Mouse (Mus musculus) ovary, postnatal 14 days (tissue): ENCODE results near the gene Plpp7.

Experiments used
- DNase-seq: peaks from one replicate; pipeline ENCODE4 v3.0.0; 2022; ENCODE audit warnings: low spot score

The Plpp7 gene

DNA sequence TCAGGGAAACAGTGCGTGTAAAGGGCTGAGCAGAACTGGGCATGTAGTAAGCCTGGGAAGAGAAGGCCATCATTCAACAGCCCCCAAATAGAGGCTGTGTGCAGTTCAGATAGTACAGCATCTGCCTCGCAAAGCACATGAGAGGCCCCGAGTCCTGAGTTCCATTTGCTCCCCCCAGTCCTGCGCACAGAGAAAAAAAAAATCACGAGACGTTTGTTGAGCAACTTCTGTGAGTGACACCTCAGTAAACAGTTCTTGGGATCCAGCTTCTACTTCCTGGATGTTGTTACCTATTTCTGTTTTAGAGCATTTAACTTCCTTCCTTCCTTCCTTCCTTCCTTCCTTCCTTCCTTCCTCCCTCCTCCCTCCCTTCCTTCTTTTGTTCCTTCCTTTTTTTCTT, 46.3 kb downstream of the Plpp7 start:
- DNase-seq, result no peak

DNA sequence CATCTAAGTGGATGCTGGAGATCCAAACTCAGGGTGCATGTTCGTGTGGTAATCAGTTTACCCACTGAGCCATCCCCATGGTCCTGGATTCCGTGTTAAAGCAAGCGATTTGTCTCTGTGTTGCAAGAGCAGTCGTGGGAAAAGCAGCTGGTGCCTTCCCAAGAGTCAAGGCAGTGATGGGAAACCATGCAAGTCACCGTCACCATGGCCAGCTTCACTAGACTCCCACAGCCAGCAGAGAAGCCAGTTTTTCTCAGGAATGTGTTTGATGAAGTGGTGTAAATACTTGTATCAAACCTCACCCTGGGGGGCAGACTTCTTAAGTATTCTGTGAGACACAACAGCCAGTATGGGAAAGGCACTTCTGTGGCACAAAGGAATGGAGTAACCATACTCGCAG, 47.0 kb downstream of the Plpp7 start:
- no peak for DNase-seq

- no peak for DNase-seq
Observed at GRCm38 (mm10) chr2:32144633-32145032, 49.3 kb downstream of the Plpp7 start.

GRCm38 (mm10) chr2:32146617-32147162, 51.4 kb downstream of the Plpp7 start:
- DNase-seq, result no peak

- DNase-seq, result no peak
Observed at GRCm38 (mm10) chr2:32150135-32150534, 54.8 kb downstream of the Plpp7 start.

- DNase-seq, result no peak
Observed at GRCm38 (mm10) chr2:32150562-32150923, 55.2 kb downstream of the Plpp7 start.

GRCm38 (mm10) chr2:32150924-32151659, 55.8 kb downstream of the Plpp7 start, which contains the start of gene Prrc2b:
Gene Prrc2b, plus strand, starts transcription at chr2:32151082.
- DNase-seq, result peak; percentile 52

GRCm38 (mm10) chr2:32151660-32152366, 56.5 kb downstream of the Plpp7 start:
- no peak for DNase-seq

DNA sequence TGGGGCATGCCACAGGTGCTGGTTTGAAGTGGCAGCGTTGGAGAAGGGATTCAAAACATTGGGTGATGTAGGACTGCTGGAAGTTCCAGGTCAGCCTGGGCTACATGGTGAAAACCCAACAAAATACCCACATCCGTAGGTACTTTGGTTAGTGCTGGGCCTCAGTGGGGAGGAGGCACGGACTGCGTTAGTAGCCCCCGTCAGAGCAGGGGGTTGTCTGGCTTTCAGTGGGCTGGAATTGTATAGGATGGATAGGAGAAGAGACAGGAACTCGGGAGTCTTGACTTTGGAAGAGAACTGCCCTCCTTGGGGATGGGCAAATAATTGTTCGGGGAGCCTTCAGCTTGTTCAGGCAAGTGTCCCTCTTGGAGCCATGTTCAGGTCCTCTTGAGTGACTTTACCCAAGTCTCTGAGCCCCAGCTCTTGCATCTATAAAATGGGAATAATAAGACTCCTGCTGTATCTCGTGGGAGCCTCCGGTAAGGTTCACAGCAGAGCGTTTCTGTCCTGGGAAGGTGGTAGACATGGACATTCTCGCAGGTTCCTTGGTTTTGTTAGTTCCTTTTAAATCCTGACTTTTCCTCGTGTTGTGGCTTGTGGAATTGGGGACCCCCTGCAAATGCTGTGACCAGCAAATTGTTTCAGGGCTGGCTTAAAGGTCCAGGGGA, 57.2 kb downstream of the Plpp7 start:
- no peak for DNase-seq

GRCm38 (mm10) chr2:32153041-32153790, 57.9 kb downstream of the Plpp7 start:
- DNase-seq, result no peak

GRCm38 (mm10) chr2:32153791-32154119, 58.4 kb downstream of the Plpp7 start:
- DNase-seq, result no peak

- no peak for DNase-seq
Observed at GRCm38 (mm10) chr2:32154334-32154997, 59.1 kb downstream of the Plpp7 start.

DNA sequence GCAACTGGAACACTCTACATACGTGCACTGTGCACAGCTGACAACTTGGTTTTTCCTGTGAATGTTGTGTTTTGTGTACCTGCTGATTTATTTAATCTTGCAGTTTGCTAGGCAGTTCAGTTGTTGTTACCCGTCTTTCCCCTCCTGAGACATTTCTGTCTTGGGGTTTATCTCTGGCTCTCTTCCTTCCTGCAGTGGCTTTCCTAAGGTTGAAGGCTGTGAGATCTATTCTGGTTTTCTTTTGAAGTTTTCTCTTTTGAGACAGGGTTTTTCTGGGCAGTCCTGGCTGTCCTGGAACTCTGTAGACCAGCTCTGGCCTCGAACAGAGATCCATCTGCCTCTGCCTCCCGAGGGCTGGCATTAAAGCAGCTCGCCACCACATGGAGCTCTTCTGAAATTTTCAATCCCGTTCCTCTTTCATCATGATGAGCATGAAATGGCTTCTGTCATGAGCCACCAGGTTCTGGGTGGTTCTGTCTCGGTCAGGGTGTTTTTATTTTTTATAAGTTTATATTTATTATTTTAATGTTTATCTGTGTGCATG, 59.7 kb downstream of the Plpp7 start:
- DNase-seq, result no peak

- no peak for DNase-seq
Observed at GRCm38 (mm10) chr2:32155614-32156013, 60.3 kb downstream of the Plpp7 start.

DNA sequence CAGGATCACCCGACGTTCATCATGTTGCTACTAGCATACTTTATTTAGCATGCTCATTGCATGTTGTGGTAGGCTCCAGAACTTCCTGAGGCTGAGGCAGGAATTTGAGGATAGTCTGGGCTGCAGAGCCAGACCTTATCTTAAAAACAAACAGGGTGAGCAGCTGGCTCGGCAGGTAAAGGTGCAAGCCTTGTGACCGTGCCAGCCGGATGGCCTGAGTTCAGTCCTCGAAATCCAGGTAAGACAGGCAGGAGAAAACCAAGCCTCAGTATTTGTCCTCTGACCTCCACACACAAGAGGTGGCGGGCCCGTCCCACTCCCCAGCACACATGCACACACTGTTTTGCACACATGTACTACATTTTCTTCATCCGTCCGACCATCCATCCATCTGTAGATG, 61.3 kb downstream of the Plpp7 start:
- DNase-seq, result no peak

GRCm38 (mm10) chr2:32157328-32157727, 62.0 kb downstream of the Plpp7 start:
- DNase-seq, result no peak

DNA sequence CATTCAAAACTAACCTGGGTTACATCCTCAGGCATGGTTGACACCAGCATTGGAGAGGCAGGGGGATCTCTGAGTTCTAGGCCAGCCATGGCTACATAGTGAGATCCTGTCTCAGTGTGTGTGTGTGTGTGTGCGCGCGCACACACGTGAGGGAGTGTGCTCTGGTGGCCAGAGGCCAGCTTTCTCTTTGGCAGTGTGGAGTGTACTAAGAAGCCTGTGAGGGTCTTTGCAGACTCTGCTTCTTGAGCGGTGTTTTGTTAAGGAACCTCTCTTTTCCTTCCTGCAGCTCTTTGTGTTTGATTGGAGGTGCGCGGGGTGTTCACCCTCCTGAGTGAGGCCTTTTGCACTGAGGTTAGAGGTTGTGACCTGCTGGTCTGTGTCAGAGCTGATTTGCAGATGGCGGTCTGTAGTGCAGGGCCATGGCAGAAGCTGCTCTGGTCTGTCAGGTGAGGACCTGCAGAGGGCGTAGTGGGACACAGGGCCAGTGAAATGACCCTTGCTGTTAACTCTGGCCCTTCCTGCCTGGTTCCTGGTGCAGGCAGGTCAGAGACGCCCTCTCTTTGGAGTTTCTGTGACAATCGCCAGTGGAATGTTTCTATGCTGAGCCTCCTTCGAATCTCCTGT, 63.4 kb downstream of the Plpp7 start:
- DNase-seq, result no peak
